Mouse (Mus musculus) gastrocnemius, adult 18-20 months (tissue): ENCODE data around the gene 9130204L05Rik. TPM values are rescaled to one million over a fixed set of nuclear protein-coding genes. Genes with fewer than 3 reads are reported as not detected.

Source experiments
- DNase-seq: peaks from one replicate; pipeline ENCODE4 v3.0.0; 2021; ENCODE audit warnings: low spot score
- long read RNA-seq, 2 experiments: library from polyadenylated mRNA; stranded (forward); transcript quantifications; one replicate each; pipeline ENCODE4 v2.0.0; 2021
- total RNA-seq, 2 experiments: library from RNA; stranded (reverse); gene quantifications; 2 replicates each; pipeline ENCODE4 v1.2.3; 2021

Gene 9130204L05Rik
- total RNA-seq, result not detected
- long read RNA-seq, experiment 1, result 0 reads
- long read RNA-seq, experiment 2, result 0 reads

GRCm38 (mm10) chr3:91090703-91091102 is at the start of gene 9130204L05Rik:
Gene 9130204L05Rik, minus strand, starts transcription at chr3:91090803.
- no peak for DNase-seq

GRCm38 (mm10) chr3:91108696-91109095 is 18.1 kb upstream of the 9130204L05Rik start:
- DNase-seq, result no peak

- DNase-seq, result no peak
Measured at GRCm38 (mm10) chr3:91059211-91059610, 31.4 kb downstream of the 9130204L05Rik start.

- no peak for DNase-seq
Measured at GRCm38 (mm10) chr3:91052654-91053053, 37.9 kb downstream of the 9130204L05Rik start.
